Mouse (Mus musculus) left cerebral cortex, postnatal 4 days (tissue): ENCODE measurements around the gene P4ha1. TPM values are rescaled to one million over a fixed set of nuclear protein-coding genes. Genes with fewer than 3 reads are reported as not detected.

Experiments
- DNase-seq: peaks from one replicate; pipeline ENCODE4 v3.0.0-alpha.2; 2022
- intact Hi-C: fragments of 180-260 bp; cut with DNase I; formaldehyde crosslinking; loops from one replicate; pipeline ENCODE4 v1.15.1; 2025
- total RNA-seq, 2 experiments: library from RNA; stranded (reverse); gene quantifications; 2 replicates each; pipeline ENCODE4 v1.2.3; 2021

Gene P4ha1
- total RNA-seq, 2 experiments from 2014 or later, result 21.1 to 21.8 TPM

DNA sequence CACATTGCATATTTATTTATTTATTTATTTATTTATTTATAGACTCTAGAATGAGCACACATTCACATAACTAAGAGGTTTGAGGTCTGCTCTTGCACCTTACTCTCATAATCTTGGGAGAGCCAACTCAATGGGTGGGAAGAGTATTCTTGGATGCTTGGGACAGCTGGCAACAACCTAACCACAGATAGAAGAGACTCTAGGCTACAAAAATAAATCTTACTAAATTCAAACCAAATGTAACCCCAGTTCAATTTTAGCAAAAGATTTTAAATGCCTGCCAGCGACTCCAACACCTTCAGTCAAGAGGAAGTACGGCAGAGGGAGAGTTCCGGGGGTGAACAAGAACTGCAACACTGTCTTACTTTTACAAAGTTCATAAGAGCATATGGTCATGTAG, 2.0 kb upstream of the P4ha1 start:
- DNase-seq, result no peak
- intact Hi-C loops, result no loop called here

DNA sequence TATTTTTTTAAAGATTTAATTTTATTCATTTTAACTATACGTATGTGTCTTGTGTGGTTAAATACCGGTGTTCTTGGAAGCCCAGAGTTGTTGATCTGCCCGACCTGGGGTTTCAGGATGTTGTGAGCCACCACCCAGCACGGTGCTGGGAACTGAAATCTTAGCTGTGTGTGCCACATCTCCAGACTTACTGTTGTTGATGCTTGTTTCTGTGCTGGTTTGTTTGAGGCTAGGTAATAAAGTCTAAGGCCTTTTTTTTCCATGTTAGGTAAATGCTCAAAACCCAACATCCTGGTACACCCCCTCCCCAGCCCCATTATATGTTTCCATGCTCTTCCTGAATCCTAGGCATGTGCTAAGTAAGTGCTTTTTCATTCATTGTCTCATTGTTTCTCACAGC, 825 bp upstream of the P4ha1 start:
- DNase-seq, result no peak
- intact Hi-C loops, result no loop called here

DNA sequence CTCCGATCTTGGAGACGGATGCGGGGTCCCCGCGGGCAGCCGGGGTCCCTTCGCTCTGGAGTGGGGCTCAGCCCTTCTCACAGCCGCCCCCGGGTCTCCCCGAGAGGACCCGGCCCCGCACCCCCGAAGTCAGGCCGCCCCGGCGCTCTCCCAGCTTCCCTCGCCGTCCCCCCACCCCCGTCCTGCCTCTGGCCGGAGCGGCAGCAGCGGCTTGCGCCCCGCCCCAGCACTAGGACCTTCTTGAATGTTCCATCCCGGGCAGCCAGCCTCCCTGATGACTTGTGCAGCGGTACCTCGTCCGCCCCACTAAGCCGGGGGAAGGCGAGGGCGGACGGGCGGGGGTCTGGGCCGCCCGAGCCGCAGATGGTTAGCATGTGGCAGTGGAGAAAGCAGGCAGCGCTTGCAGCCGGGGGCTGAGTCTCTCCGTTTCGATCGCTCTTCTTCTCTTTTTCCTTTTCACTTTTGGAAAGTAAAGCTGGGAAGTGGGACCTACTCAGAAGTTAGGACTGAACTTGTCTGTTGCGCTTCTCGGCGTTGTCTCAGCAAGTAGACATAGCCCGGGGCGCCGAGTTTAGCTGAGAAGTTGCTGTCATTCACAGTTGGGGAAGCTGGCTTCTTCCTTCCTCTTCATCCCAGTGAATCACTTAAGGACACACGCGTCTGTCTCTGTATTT, 529 bp downstream of the P4ha1 start:
- peak; percentile 71 for DNase-seq
- intact Hi-C loops, result no loop called here

DNA sequence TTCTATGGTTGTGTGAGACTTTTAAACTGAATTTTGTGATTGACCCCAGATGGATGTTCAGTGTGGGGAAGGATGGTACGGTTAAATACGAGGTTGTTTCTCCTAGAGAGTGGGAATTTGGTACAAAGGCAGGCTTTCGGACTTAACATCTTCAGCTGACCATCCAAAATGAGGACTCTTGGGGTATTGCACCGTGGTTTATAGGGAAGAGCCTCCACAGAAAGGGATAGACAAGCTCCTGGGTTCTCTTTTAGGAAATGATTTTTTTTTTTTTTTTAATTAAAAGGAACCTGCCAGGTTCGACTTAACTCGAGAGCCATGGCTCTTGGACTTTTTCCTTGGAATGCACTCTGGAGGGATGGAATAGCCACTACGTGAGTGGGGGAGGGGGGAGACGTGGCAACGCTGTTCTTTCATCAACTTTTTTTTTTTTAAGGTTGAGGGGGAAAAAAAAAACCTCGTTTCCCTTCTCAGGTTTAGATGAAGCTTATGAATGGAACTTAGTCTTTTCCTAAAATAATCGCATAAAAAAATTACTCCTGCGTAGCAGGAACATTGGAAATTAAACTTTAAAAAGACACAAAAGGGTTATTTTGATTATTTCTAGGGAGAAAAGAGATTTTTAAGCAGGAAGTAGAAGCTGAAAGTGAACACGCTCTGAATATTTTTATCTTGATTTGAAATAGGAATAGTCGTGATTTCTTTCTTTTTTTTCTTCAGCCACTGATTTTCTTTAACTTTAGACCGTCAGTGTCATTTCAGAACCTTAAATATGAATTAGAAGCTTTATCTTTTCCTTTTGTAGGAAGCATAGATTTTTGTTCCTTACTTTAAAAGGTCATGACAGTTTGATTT, 1.4 kb downstream of the P4ha1 start:
- intact Hi-C loops, result no loop called here
- no peak for DNase-seq

DNA sequence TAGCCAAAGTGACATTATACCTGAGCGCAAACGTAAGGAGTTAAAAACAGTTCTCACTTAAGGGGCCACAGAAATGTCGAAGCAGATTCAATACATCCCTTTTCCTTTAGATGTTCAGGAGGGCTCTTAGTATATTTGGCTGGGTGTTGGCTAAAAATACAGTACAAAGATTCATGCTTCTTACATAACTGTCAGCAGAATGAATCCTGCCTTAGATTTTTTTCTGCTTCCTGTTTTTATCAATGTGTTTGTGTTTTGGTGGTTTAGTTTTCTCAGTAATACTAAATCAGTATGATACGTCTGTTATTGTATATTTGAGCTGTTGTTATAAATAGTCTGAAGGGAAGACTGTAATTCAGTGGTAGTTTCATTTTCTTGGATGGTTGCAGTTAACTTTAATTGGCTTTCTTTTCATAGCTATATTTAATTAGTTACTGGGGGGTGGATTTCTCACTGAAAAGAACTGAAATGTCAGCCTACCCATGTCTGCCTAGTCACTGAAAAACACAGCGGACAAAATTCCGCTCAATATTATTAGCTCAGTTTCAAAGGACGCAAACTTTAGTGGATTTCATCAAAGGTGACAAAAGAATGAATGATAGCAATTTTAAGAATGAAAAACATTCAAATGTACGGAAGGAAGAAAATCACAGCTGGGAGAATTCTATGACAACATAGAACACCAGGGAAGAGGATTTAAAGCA, 3.7 kb downstream of the P4ha1 start:
- no peak for DNase-seq
- intact Hi-C loops, result no loop called here

DNA sequence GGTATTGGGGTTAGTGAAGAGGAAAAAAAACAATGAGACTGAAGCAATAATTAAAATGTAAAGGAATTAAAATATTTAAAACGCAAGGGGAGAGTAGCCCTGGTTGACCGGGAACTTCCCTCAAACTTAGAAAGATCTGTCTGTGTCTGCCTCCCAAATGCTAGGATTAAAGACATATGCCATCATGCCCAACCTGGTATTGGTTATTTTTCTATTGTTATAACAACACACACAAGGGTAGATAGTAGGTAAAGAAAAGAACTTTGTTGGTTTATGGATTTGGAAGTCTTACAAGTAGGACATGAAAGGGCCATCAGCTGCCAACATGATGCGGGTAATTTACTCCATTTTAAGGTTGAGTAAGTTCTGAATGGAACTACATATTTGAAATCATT, 4.2 kb downstream of the P4ha1 start:
- intact Hi-C loops, result no loop called here
- DNase-seq, result no peak

DNA sequence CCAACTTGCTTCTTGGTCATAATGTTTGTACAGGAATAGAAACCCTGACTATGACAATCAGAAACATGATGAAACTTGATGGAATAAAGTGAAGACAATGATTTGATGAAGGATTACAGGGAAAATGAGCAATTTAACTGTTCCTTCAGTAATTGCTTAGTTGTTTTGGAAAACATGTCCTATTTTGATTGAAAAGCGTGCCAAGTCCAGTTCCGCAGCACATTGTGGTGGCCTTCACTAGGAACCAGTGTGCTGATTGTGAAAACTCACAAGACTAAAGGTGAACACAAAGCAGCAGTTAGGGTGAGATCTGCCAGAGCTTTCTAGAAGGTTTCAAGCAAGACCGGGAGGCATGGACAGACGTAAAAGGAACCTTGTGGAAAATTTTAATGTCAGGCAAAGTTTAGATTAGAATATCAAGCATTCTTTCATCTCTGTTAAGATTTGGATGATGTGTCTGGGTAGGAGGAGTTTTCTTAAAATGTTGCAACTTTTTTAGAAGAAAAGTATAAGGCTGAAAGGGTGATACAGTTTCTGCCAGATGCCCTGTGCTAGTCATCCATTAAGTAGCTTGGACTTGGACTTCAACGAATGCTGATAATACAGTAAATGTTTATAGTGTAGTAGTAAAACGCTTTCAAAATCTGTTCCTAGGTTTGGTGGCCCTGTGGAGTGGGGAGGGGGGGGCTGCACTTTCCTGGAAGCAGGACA, 8.6 kb downstream of the P4ha1 start:
- intact Hi-C loops, result no loop called here
- no peak for DNase-seq

DNA sequence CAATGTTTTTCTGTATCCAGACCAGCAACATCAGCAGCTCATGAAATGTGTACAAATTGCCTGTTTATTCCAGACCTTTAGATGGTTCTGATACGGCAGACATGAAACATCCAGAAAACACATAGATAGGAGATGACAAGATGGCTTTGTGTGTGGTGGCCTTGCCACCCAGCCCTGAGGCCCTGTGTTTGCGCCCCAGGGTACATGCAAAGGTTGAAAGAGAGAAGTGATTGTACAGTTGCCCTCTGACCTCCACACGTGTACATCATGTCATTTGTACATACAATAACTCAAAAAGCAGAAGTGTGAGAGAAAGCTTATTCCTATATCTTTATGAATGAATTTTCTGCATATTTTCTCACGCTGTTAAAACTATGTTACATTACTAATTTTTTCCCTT, 10.3 kb downstream of the P4ha1 start:
- intact Hi-C loops, result no loop called here
- no peak for DNase-seq

DNA sequence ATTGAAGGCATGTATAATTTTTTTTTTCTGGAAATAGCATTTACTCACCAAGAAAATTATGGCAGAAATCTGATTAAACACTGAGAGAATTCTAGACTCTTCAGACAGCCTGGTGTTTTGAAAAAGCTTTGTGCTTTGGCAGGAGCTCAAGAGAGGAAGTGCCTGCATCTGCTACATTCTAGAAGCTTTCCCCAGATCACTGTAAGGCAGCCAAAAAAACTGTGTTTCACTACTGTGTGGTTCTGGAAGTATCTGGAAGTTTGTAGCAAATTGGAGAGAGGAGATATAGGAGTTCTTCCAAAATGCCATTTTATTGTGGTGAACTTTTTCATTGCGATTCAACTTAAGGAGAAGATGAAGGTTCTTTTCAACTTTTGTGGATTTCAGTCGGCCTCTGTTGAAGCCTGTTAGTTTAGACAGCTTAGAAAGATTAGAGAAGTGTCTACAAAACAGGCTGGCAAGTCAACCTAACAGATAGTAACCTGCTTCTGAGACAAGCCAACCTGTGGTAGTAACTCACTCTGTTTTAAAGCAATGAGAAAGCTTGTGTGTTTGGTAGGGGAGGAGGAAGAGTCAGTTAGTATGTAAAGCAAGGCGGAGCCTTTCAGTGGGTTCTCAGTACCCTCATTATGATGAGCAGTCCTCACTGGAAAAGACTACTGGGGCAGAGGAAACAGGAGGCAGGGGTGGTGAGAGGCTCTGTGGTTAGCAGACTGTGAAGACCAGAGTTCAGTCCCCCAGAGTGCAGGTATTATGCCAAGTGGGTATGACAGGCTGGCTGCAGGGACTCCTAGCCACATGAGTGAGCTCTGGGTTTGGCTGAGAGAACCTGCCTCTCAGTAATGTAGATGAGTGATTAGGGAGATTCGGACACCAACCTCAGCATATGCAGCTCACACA, 12.1 kb downstream of the P4ha1 start:
- intact Hi-C loops, result no loop called here
- peak; percentile 36 for DNase-seq

DNA sequence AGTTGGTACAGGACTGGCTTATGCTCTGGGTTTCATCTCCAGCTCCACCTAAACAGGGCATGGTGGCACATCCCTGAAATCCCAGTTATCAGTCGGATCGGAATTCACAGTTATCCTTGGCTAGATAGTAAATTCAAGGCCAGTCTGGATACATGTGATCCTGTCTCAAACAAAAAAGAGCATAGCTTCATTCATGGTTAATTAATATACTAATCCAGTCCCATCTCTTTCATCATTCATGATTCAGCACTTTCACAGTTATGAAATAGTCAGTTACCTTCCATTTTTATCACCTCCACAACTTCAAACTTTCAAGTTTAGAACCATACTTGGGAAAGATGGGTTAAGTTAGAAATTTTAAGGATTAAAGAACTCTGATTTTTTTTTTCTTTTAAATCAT, 13.0 kb downstream of the P4ha1 start:
- no peak for DNase-seq
- intact Hi-C loops, result no loop called here

DNA sequence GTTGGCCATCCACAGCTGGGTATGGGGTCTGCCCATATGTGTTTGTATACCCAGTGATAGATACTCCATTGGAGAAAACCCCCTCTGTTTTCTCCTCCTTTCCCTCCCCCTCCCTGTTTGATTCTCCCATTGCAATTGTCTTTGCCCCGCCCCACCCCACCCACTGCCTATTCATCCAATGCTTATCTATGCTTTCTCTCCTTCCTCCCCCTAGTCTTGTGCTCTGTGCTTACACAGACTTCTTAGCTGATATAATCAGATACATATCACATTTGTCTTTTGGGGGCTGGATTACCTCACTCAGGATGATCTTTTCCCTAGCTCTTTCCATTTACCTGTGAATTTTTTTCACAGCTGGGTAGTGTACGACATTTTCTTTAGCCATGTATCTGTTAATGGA, 23.5 kb downstream of the P4ha1 start:
- intact Hi-C loops, result no loop called here
- DNase-seq, result no peak

DNA sequence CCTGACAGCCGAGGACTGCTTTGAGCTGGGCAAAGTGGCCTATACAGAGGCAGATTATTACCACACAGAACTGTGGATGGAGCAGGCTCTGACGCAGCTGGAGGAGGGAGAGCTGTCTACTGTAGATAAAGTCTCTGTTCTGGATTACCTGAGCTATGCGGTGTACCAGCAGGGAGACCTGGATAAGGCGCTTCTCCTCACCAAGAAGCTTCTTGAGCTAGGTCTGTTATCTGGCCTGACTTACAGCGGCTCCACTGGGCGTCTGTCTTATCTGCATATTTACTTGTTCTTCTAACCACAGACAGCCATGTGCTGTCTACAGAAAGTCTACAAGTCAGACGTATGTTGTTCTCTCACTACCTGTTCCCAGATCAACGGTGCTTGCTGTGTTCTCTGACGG, 25.1 kb downstream of the P4ha1 start:
- DNase-seq, result no peak
- intact Hi-C loops, result no loop called here

DNA sequence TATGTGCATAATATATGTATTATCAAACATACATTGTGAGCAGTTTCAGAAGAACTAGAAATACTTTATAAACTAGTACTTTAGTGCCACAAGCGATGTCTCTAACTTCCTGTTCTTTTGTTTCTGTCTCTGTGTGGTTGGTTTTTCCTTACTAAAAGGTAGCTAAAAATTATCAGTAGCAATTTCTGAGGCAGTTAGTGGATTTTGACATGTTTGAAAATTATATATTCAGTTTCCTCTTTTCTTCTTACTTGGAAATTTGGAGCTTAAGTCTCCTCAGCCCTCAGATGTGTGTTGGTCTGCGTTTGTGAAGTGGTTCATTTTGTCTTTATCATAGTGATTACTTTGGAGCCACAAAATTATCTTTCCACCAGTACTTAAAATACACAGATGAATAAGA, 26.4 kb downstream of the P4ha1 start:
- intact Hi-C loops, result no loop called here
- no peak for DNase-seq

DNA sequence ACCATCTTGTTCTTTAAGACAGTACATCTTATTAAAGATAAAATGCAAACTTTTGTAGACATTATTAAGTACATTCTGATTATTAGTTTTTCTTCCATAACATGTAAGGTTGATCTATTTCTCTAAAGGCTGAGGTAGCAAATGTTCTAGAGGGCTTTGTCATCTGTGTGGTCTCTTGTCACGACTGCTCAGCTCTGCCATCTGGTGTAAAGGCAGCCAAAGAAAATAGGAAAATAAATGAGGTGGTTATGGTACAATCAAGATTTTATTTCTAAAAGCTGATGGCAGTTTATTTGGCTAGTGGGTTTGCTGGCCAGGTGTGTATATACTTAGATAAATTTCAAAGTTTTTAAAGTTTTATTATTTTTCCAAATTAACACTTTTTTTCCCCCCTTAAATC, 30.0 kb downstream of the P4ha1 start:
- intact Hi-C loops, result no loop called here
- DNase-seq, result no peak

DNA sequence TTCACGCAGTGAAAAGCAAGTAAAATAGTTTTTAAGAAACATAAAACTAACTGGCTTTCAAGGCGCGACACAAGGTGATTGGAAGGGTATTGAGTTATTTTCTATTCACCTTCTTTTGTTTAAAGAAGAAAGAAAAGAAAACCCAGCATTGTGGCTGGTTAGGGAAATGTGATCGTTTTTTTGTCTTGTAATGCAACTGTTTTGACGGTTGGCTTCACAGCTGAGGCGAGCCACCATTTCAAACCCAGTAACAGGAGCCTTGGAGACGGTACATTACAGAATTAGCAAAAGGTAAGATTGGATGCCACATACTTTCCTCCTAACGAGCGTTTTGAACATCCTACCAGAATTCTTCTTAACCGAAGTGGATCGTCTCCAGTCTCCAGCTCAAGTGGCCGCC, 31.0 kb downstream of the P4ha1 start:
- no peak for DNase-seq
- intact Hi-C loops, result no loop called here

DNA sequence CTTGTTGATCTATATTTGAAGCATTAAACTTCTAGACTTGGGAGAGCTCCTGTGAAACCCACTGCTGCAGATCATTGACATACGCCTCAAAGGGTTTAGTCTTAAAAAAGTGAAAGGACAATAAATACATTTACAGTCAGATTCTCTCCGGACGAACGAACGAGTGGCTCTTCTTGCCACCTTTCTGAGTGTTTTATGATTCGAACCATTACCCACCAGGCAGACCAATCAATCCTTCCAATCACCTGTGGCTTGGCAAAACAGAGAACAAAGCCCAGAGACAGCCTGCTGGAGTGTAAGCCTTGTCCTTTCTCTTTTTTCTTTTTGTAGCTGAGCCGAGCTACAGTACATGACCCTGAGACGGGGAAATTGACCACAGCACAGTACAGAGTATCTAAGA, 31.9 kb downstream of the P4ha1 start:
- intact Hi-C loops, result no loop called here

DNA sequence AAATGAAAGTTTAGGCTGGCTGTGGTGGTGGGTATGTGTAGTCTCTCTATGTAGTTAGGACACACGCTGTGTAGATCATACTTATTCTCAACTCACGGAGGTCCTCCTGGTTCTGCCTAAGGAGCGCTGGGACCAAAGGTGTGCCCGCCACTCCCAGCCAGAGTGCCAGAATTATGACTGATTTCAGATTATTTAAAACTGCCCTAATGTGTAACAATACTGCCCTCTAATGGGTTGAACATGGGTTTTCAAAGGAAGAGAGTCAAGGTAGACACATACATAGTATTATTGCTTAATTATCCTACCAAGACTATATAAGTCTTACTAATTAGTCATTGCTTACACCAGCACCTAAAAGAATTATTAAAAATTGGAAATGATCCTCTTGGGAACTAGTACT, 35.6 kb downstream of the P4ha1 start:
- DNase-seq, result no peak
- intact Hi-C loops, result no loop called here

More for the DNA sequence above, 31.9 kb downstream of the P4ha1 start:
- no peak for DNase-seq

DNA sequence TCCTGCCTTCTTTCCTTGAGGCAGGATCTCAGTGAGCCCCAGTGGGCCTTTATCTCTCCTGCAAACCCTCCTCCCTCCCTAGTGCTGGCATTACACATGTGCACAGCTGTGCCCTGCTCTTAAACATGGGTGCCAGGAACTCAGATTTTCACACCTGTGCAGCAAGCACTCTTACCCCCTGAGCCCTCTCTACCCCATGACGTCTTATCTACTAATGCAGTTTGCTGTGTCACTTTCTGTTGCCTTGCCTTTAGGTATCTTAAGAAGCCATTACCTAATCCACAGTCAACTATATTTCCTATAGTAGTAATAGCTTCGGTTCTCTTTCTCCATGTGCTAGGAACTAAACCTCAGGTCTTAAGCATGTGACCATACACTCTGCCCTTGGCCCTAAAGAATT, 40.1 kb downstream of the P4ha1 start:
- intact Hi-C loops, result no loop called here

DNA sequence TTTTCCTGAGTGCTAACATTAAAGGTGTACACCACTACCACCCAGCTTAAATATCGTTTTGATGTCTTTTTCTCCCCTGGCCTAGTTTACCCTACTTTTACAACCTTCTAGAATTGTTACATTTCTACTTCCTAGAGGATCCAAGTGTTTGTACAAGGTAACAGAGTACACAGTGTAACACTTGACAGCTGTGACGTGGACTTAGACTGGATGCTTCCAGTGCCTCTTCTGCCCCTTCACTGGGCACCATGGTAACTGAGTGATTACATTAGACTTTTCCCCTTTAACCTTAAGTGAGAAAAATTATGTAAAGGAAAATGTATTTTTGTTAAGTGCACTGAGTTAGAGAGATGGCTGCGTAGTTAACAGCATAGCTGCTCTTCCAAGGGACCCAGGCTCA, 41.5 kb downstream of the P4ha1 start:
- intact Hi-C loops, result no loop called here
- DNase-seq, result no peak

More for the DNA sequence above, 40.1 kb downstream of the P4ha1 start:
- no peak for DNase-seq
